Mouse (Mus musculus): ENCODE results near the gene Vmn2r97.
"Not testable (repeated sequence)": the region's sequence is repeated elsewhere in the genome, so short reads cannot be mapped to it uniquely, and the experiment has no call there.

The Vmn2r97 gene

DNA sequence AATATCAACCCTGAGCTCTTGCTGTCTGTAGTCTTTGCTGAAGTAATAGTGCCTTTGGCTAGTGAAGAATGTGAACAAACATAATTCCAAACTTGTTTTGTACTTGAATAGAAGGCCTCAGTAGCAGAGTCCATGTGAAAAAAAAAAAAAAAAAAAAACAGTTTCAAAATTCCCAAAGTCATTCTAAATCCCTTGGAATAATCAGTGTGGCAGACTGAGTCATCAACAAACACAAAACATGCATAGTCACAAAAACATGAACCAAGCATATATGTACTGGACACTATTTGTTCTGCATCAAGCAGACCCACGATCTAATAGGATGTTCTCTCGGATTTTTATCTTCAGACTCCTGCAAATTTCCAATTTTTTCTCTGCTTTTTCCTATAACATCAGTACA, at the start of gene Vmn2r97:
TSS of gene Vmn2r97 (plus strand) at position 301 of the 400 bp plus-strand sequence.
- not testable (repeated sequence) for DNase-seq

GRCm38 (mm10) chr17:18882436-18882835, 31.7 kb upstream of the Vmn2r97 start:
- not testable (repeated sequence) for DNase-seq

DNA sequence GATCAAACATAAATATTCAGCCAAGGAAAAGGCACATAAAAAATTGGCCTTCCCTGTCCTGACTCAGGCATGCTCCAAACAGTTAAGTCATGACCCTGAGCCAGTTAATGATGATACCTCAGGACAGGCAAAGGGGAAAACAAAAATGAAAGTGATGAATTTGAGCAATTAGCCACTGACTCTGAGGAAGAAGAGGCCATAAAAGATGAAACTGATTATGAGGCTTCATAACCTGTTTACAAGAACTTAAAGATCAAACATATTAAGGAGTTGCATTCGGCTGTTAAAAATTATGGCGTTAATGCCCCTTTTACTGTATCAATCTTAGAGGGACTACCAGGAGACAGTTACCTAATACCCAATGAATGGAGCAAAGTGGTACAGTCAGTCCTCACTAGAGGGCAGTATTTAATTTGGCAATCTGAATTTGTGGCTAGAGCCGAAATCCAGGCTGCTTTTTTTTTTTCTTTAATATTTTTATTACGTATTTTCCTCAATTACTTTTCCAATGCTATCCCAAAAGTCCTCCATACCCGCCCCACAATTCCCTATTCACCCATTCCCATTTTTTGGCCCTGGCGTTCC, 24.3 kb upstream of the Vmn2r97 start:
- DNase-seq: no peak

DNA sequence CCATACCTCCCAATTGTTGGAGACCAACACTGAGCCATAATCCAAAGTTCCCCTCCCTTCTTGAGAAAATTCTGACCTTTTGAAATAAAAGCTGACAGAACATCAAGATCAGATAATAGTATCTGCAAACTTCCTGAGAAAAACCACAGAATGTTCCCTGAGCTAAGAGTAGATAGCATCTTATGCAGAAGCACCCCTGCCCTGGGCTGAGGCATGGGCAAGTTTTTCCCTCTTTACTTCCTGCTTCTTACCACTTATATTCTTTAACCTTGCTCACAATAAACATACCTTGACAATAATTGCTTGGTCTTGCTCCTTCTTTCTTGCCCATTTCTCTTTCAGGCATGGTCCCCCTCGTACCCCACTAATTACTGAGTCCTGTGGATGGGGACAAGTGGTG, 43.7 kb downstream of the Vmn2r97 start:
- not testable (repeated sequence) for DNase-seq

DNA sequence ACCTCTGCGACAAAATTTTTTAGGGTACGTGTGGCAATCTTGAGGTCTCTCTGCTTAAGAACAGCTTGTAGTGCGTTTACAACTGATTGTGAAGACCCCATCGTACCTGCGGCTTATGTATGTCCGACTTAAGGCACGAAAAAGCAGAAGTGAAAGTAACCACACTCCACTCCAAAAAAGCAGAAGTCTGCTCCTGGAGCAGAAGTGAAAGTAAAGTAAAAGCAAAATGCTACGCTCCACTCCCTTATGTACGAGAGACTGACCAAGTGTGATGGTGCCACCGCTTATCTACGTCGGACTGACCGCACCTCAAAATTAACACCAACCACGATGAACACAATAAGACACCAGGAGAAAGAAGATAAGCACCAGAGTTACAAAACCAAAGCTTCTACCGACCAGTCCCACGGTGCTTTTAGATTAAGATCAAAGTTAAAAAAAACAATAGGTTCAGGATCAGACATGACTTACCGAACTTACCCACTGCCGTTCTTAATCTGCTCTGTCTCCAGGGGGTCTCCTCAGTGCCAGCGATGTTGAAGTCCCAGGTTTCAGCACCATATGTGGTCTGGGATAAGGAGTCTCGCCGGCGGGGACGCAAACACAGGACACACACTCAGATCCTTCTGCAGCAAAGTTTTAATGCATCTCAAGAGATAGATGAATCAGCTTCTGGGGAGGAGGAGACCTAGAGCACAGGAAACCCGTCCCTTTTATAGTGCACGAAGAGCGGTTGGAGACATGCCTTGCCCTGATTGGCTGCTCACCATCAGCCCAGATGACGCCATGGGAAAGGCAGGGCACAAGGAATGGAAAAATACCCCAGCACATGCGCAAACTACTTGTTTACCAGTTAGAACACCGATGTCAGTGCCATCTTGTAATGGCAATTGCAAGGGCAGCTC, 54.5 kb downstream of the Vmn2r97 start:
- no peak for DNase-seq

All from lung, postnatal 4 days (tissue).